Mouse (Mus musculus): ENCODE results near the gene Macrod1.

DNA sequence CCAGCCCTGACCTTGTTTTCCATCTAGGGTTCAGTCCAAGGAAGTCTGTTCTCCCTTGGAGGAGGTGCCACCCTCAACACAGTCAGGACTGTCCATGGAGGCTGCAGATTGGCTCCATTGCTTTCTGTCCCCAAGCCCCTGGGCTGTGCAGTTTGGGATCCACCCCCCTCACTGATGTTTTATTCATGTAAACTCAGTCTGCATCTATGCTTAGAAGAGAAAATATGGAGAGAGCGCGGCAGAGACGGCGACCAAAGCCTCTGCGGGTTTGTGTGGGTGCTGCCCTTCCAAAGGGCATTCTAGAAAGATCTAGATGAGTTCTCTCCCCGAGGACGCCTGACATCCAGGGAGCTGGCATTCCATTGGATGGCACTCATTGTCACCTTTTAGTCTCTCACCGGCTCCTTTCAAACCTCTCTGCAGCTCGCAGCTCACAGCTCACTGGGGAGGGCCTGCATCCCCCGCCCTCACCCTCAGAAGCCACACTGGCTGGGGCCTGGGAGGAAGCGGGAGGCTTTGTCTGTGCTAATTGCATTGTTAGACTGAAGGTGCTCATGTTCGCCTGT is 84.3 kb downstream of the Macrod1 start:
- TF ChIP-seq CTCF (IDR thresholded peaks at IDR 0.05; ENCODE audit: low read depth, low read length) (no peak), POLR2A (IDR thresholded peaks at IDR 0.05; ENCODE audit: borderline replicate concordance, low read depth, low read length) (no peak)

Data from bone marrow macrophage, adult 2 months (primary cell).